Comparison of ENCODE assay signal across 23 mouse cellular contexts in genomic region chr1:194762896-194763295, GRCm38 (mm10).
"Had no signal": no experiment of that assay in that cellular context is flagged by ENCODE, and none has a peak within 500 bp of the region (broad histone marks: within the 10 kb centered on the region; RNA-seq: fewer than 3 reads in every experiment).

No protein-coding gene starts in this region.

- ATAC-seq: hindbrain, embryonic 16.5 days; inflammation-experienced regulatory T-cells, adult 6 months; intestine, embryonic 15.5 days; intestine, postnatal 0 days had no signal

- DNase-seq: gastrocnemius, adult 2 months; gastrocnemius, postnatal 10 days; gastrocnemius, postnatal 25 days; heart, adult 2 months; heart, postnatal 10 days; heart, postnatal 4 days; kidney, adult 18-20 months; kidney, adult 8-10 months; kidney, postnatal 10 days; kidney, postnatal 25 days; layer of hippocampus, adult 9-11 months; layer of hippocampus, postnatal 36 days; left cerebral cortex, postnatal 4 days had no signal

- H3K36me3 ChIP-seq: limb, embryonic 13.5 days had no signal

- H3K27ac ChIP-seq: gastrocnemius, adult 2 months; heart, adult 2 months; hindbrain, embryonic 10.5 days; hindbrain, embryonic 12.5 days; hindbrain, embryonic 14.5 days; intestine, embryonic 15.5 days; limb, embryonic 13.5 days; limb, embryonic 15.5 days had no signal

- H3K4me3 ChIP-seq: gastrocnemius, adult 2 months; heart, adult 2 months; heart, embryonic 12.5 days; hindbrain, embryonic 10.5 days; hindbrain, embryonic 12.5 days; intestine, embryonic 15.5 days; limb, embryonic 13.5 days; limb, embryonic 15.5 days had no signal

- H3K4me2 ChIP-seq: heart, embryonic 12.5 days; hindbrain, embryonic 12.5 days; hindbrain, embryonic 14.5 days; intestine, embryonic 15.5 days; limb, embryonic 13.5 days; limb, embryonic 15.5 days had no signal

- H3K4me1 ChIP-seq: hindbrain, embryonic 10.5 days; hindbrain, embryonic 12.5 days; intestine, embryonic 15.5 days; limb, embryonic 15.5 days had no signal

- H3K27me3 ChIP-seq: heart, embryonic 12.5 days; hindbrain, embryonic 12.5 days; intestine, embryonic 15.5 days; limb, embryonic 13.5 days; limb, embryonic 15.5 days had no signal

- H3K9ac ChIP-seq: heart, embryonic 12.5 days; hindbrain, embryonic 12.5 days; hindbrain, embryonic 14.5 days; intestine, embryonic 15.5 days; limb, embryonic 13.5 days; limb, embryonic 15.5 days had no signal

- H3K9me3 ChIP-seq: heart, embryonic 12.5 days; hindbrain, embryonic 10.5 days; hindbrain, embryonic 12.5 days; intestine, embryonic 15.5 days; limb, embryonic 13.5 days; limb, embryonic 15.5 days had no signal
